23 mouse cellular contexts compared by ENCODE assay signal in the genomic region with DNA sequence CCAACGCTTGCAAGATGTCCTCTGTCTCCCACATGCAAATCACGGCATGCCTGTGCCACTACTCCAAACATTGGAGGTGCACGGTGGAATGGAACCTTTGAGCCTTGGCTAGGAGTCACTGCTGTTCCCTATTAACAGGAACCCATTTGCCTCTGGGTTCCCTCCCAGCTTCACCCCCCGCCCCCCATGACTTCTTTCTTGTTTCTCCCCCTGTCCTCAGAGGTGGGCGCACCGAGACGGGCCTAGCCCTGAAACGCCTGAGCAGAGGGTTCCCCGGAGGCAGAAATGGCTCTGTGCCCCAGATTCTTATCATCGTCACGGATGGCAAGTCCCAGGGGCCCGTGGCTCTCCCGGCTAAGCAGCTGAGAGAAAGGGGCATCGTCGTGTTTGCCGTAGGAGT. TPM values are rescaled to one million over a fixed set of nuclear protein-coding genes. Genes with fewer than 3 reads are reported as not detected.
DNase-seq lines count a peak whose midpoint lies in the region; ATAC-seq and TF ChIP-seq lines count a peak whose summit lies in the region.
"Had no signal": no experiment of that assay in that cellular context is flagged by ENCODE, and none has a peak within 500 bp of the region (broad histone marks: within the 10 kb centered on the region; RNA-seq: fewer than 3 reads in every experiment).

No protein-coding gene starts in this region.

- peak overlapping the region; percentile 21; the same call in 1 of the 2 replicates for H3K4me3 ChIP-seq in kidney, adult 2 months (ENCODE audit: insufficient read depth, low read depth, low read length)
- no peak overlapping the region for H3K4me3 ChIP-seq in kidney, embryonic 16.5 days (ENCODE audit: low read length)
- H3K4me3 ChIP-seq: heart, adult 2 months; heart, embryonic 15.5 days; hindbrain, embryonic 13.5 days had no signal

- no peaks in the 10 kb centered on the region for H3K27me3 ChIP-seq in kidney, adult 2 months (replicated peaks; ENCODE audit: control insufficient read depth, insufficient read depth, low read length)
- H3K27me3 ChIP-seq in kidney, embryonic 16.5 days (ENCODE audit: insufficient read depth, low read length): no peaks in the 10 kb centered on the region
- H3K27me3 ChIP-seq: CH12.LX; hindbrain, embryonic 13.5 days; Patski had no signal

- no peaks in the 10 kb centered on the region for H3K9me3 ChIP-seq in kidney, embryonic 16.5 days (ENCODE audit: low read length)
- H3K9me3 ChIP-seq: heart, embryonic 15.5 days; hindbrain, embryonic 13.5 days had no signal

- H3K9ac ChIP-seq in kidney, embryonic 16.5 days (replicated peaks; ENCODE audit: low read length): no peak overlapping the region
- H3K9ac ChIP-seq: heart, embryonic 15.5 days; hindbrain, embryonic 13.5 days had no signal

- ATAC-seq in kidney, embryonic 16.5 days (ENCODE audit: low FRiP score, low TSS enrichment): peak; percentile 76
- ATAC-seq: activated CD4-positive, CD25-positive, alpha-beta regulatory T cell, adult 4 months; forebrain, embryonic 14.5 days; Patski had no signal

- 30% methylated on average over 16 of the region's 16 CpGs for WGBS in kidney, adult 2 months
- 66% methylated on average over 16 of the region's 16 CpGs for WGBS in kidney, embryonic 16.5 days

- H3K4me1 ChIP-seq in kidney, adult 2 months (ENCODE audit: control insufficient read depth, insufficient read depth, low read length): peaks cover 23% of the 10 kb centered on the region
- peaks cover 33% of the 10 kb centered on the region for H3K4me1 ChIP-seq in kidney, embryonic 16.5 days (ENCODE audit: insufficient read depth, low read length)
- H3K4me1 ChIP-seq: heart, embryonic 15.5 days had no signal

- TF ChIP-seq POLR2A in kidney, adult 2 months (IDR thresholded peaks at IDR 0.05; ENCODE audit: low read depth, low read length): no peak

- H3K27ac ChIP-seq in kidney, adult 2 months (ENCODE audit: insufficient read depth, low read depth, low read length): peak overlapping the region; percentile 62
- H3K27ac ChIP-seq in kidney, embryonic 16.5 days (ENCODE audit: low read length): peak overlapping the region; percentile 75
- H3K27ac ChIP-seq: heart, adult 2 months; heart, embryonic 15.5 days; hindbrain, embryonic 13.5 days had no signal

- no peak overlapping the region for H3K4me2 ChIP-seq in kidney, embryonic 16.5 days (replicated peaks; ENCODE audit: low read depth, low read length)
- H3K4me2 ChIP-seq: heart, embryonic 11.5 days; heart, embryonic 15.5 days; hindbrain, embryonic 13.5 days had no signal

- peak; percentile 58 for DNase-seq in kidney, adult 11 months
- DNase-seq in kidney, adult 2 months: peak; percentile 72
- DNase-seq in kidney, postnatal 25 days: peak; percentile 57 to 74
- DNase-seq in gastrocnemius, adult 18-20 months (ENCODE audit: low spot score): no peak
- no peak for DNase-seq in adrenal gland, postnatal 25 days
- DNase-seq in left cerebral cortex, adult 18-20 months (ENCODE audit: low spot score in 2 of 2): no peak
- DNase-seq: cerebellum, adult 11 months; cerebellum, adult 8-10 months; cerebellum, postnatal 25 days; gastrocnemius, postnatal 10 days; heart, adult 2 months; heart, postnatal 14 days had no signal

- H3K36me3 ChIP-seq in kidney, adult 2 months (ENCODE audit: control insufficient read depth, insufficient read depth, low read length): no peaks in the 10 kb centered on the region
- H3K36me3 ChIP-seq in kidney, embryonic 16.5 days (ENCODE audit: insufficient read depth, low read length): no peaks in the 10 kb centered on the region
- H3K36me3 ChIP-seq: heart, embryonic 15.5 days; hindbrain, embryonic 13.5 days had no signal

- no peak for TF ChIP-seq CTCF in kidney, adult 2 months (conservative IDR thresholded peaks at IDR 0.05; ENCODE audit: insufficient read depth, insufficient read length, low read depth, low read length)

RNA-seq across cellular contexts. Expression of a gene that starts 23.6 kb away (rescaled TPM):
- polyA plus RNA-seq in kidney, adult 2 months (2012; rRNA removed): 11.2 and 16.1 TPM in 2 replicates
- polyA plus RNA-seq in kidney, embryonic 16.5 days (2015; fragmentation: Nextera tagmentation; extraction: Ambion mirVana): 22.4 and 23.9 TPM in 2 replicates
- total RNA-seq in gastrocnemius, adult 18-20 months (2021): not detected
- not detected in 2 replicates for total RNA-seq in adrenal gland, postnatal 25 days (2021)
- total RNA-seq in left cerebral cortex, adult 18-20 months (2021): not detected
- total RNA-seq: adrenal gland, adult 18-20 months; CH12.LX; gastrocnemius, postnatal 10 days; heart, adult 2 months; heart, postnatal 14 days; hematopoietic stem cell, adult 5-6 weeks had no signal
- polyA plus RNA-seq: activated CD4-positive, CD25-positive, alpha-beta regulatory T cell, adult 4 months; cortical plate, adult 2 months; heart, adult 2 months had no signal

Comparison
In these comparisons a context has a peak if more than half of its experiments do, and no peak if none do; other contexts are left out.
1. DNase-seq: peak in kidney, adult 11 months (single experiment), kidney, adult 2 months (single experiment) and kidney, postnatal 25 days (2 of 2); none in gastrocnemius, adult 18-20 months (single experiment), adrenal gland, postnatal 25 days (single experiment) and left cerebral cortex, adult 18-20 months (0 of 2).